Mouse (Mus musculus) ES-E14 (cell line): ENCODE results near the gene Mgat4c. TPM values are rescaled to one million over a fixed set of nuclear protein-coding genes. Genes with fewer than 3 reads are reported as not detected.

Experiments
- DNase-seq: peaks from one replicate; pipeline ENCODE4 v3.0.0-alpha.2; 2013; ENCODE audit warnings: low read depth, low spot score
- H3K27ac ChIP-seq: 2 replicates; pipeline ENCODE4 v1.5.1; 2012; ENCODE audit warnings: low read depth, mild to moderate bottlenecking, low read length, moderate library complexity, mixed read lengths; ENCODE audit not compliant: poor library complexity, insufficient read depth, severe bottlenecking
- H3K36me3 ChIP-seq: 2 replicates; pipeline ENCODE4 v1.6.1; 2012; ENCODE audit warnings: mild to moderate bottlenecking, low read length, moderate library complexity, mixed read lengths; ENCODE audit not compliant: control insufficient read depth, poor library complexity, insufficient read depth, severe bottlenecking
- H3K4me1 ChIP-seq, 2 experiments: fragments of 150-350 bp in 1 of 2; sonication (generic) in 1 of 2; 2 replicates each; pipeline ENCODE4 v1.6.1; 2012; ENCODE audit warnings: low read length in 2 of 2, mild to moderate bottlenecking in 1 of 2, mixed read lengths in 1 of 2; ENCODE audit not compliant: control insufficient read depth in 2 of 2, insufficient read depth in 2 of 2, poor library complexity in 1 of 2
- H3K4me3 ChIP-seq, 2 experiments: fragments of 150-350 bp in 1 of 2; sonication (generic) in 1 of 2; 2 replicates each; pipeline ENCODE4 v1.5.1; 2012; ENCODE audit warnings: low read length in 2 of 2, low read depth in 1 of 2, mild to moderate bottlenecking in 1 of 2, mixed read lengths in 1 of 2; ENCODE audit not compliant: insufficient read depth in 1 of 2, poor library complexity in 1 of 2, severe bottlenecking in 1 of 2
- H3K9ac ChIP-seq: 2 replicates; pipeline ENCODE4 v1.6.1; 2012; ENCODE audit warnings: low read depth, mild to moderate bottlenecking, low read length, mixed read lengths; ENCODE audit not compliant: poor library complexity, insufficient read depth, severe bottlenecking
- H3K9me3 ChIP-seq: fragments of 150-350 bp; sonication (generic); 2 replicates; pipeline ENCODE4 v1.6.1; 2012; ENCODE audit warnings: low read depth, mild to moderate bottlenecking, low read length; ENCODE audit not compliant: control insufficient read depth, insufficient read depth
- CHD2 ChIP-seq: IDR thresholded peaks from 2 replicates; pipeline ENCODE4 v1.6.1; 2014; ENCODE audit warnings: mild to moderate bottlenecking, low read depth, low read length, inconsistent platforms
- HCFC1 ChIP-seq: IDR thresholded peaks from 2 replicates; pipeline ENCODE4 v1.6.1; 2012; ENCODE audit warnings: low read length, inconsistent platforms, borderline replicate concordance; ENCODE audit not compliant: insufficient read depth
- MAFK ChIP-seq: IDR thresholded peaks from 2 replicates; pipeline ENCODE4 v1.6.1; 2014; ENCODE audit warnings: mild to moderate bottlenecking, low read depth, low read length, inconsistent platforms; ENCODE audit not compliant: insufficient read depth
- ZC3H11A ChIP-seq: IDR thresholded peaks from 2 replicates; pipeline ENCODE4 v1.6.1; 2012; ENCODE audit warnings: low read depth, mild to moderate bottlenecking, inconsistent platforms, low read length, borderline replicate concordance
- ZNF384 ChIP-seq: IDR thresholded peaks from 2 replicates; pipeline ENCODE4 v1.6.1; 2012; ENCODE audit warnings: low read depth, low read length, inconsistent platforms
- in situ Hi-C, 2 experiments: fragments of 600-800 bp; cut with MboI; formaldehyde crosslinking; loops; one replicate each; pipeline ENCODE4 v1.15.1; 2025; ENCODE audit warnings: low sequenced_read_pairs in 2 of 2, inconsistent platforms in 1 of 2; ENCODE audit not compliant: unreplicated experiment in 2 of 2
- total RNA-seq: library from RNA; depleted of rRNA; stranded (reverse); fragments of 300-350 nt; gene quantifications from 2 replicates; pipeline ENCODE4 v1.2.3, GENCODE M21; 2012

Mgat4c gene
- total RNA-seq, 1 experiment = 1.2 TPM

- Histone ChIP-seq H3K9ac (no peak overlapping the region), H3K27ac (no peak overlapping the region), H3K9me3 (no peaks in the 10 kb centered on the region), H3K36me3 (no peaks in the 10 kb centered on the region), H3K4me3 (no peak overlapping the region), H3K4me1 (no peaks in the 10 kb centered on the region)
- in situ Hi-C loops = no loop called here
- TF ChIP-seq CHD2 = no peak
- TF ChIP-seq MAFK = no peak
- DNase-seq = no peak
Observed at GRCm38 (mm10) chr10:102243897-102244296, 562.6 kb downstream of the Mgat4c start.

GRCm38 (mm10) chr10:102244601-102245000 is 563.3 kb downstream of the Mgat4c start:
- Histone ChIP-seq H3K4me3 (no peak overlapping the region), H3K27ac (no peak overlapping the region), H3K4me1 (no peaks in the 10 kb centered on the region), H3K9me3 (no peaks in the 10 kb centered on the region), H3K36me3 (no peaks in the 10 kb centered on the region), H3K9ac (no peak overlapping the region)
- no peak for DNase-seq
- in situ Hi-C loops = no loop called here
- TF ChIP-seq CHD2 (no peak), ZNF384 (no peak), ZC3H11A (no peak), HCFC1 (no peak), MAFK (no peak)

GRCm38 (mm10) chr10:102245269-102245668 is 564.0 kb downstream of the Mgat4c start:
- Histone ChIP-seq H3K27ac (no peak overlapping the region), H3K36me3 (no peaks in the 10 kb centered on the region), H3K9me3 (no peaks in the 10 kb centered on the region), H3K4me1 (no peaks in the 10 kb centered on the region), H3K9ac (no peak overlapping the region), H3K4me3 (no peak overlapping the region)
- in situ Hi-C loops = no loop called here
- DNase-seq = no peak
- TF ChIP-seq MAFK (no peak), ZNF384 (no peak), ZC3H11A (no peak)

GRCm38 (mm10) chr10:102308892-102309479 is 627.7 kb downstream of the Mgat4c start:
- H3K9me3 ChIP-seq = no peaks in the 10 kb centered on the region
- H3K27ac ChIP-seq = no peak overlapping the region
- in situ Hi-C loops = no loop called here
- no peak overlapping the region for H3K4me3 ChIP-seq
- TF ChIP-seq ZC3H11A = no peak
- TF ChIP-seq CHD2 = no peak
- no peak for TF ChIP-seq ZNF384
- no peak for TF ChIP-seq MAFK
- TF ChIP-seq HCFC1 = no peak
- no peaks in the 10 kb centered on the region for H3K36me3 ChIP-seq
- no peak overlapping the region for H3K9ac ChIP-seq
- DNase-seq = no peak
- H3K4me1 ChIP-seq = no peaks in the 10 kb centered on the region

- in situ Hi-C loops = no loop called here
- Histone ChIP-seq H3K4me3 (no peak overlapping the region), H3K27ac (no peak overlapping the region), H3K9me3 (no peaks in the 10 kb centered on the region), H3K4me1 (no peaks in the 10 kb centered on the region), H3K9ac (no peak overlapping the region), H3K36me3 (no peaks in the 10 kb centered on the region)
- TF ChIP-seq CHD2 = no peak
- DNase-seq = no peak
Observed at GRCm38 (mm10) chr10:102365685-102366381, 684.5 kb downstream of the Mgat4c start.
